In genomic region chr4:128688976-128689375, GRCm38 (mm10) we compare ENCODE assay signal across 9 mouse cellular contexts. TPM values are rescaled to one million over a fixed set of nuclear protein-coding genes. Genes with fewer than 3 reads are reported as not detected.
DNase-seq lines count a peak whose midpoint lies in the region; ATAC-seq lines count a peak whose summit lies in the region.
"Had no signal": no experiment of that assay in that cellular context is flagged by ENCODE, and none has a peak within 500 bp of the region (broad histone marks: within the 10 kb centered on the region; RNA-seq: fewer than 3 reads in every experiment).

No protein-coding gene starts in this region.

- H3K27ac ChIP-seq in embryonic facial prominence, embryonic 12.5 days: 0 out of 2 replicates have a peak overlapping the region, but pooled peaks have one; percentile 23
- peak overlapping the region; percentile 14 for H3K27ac ChIP-seq in midbrain, embryonic 16.5 days (ENCODE audit: low read length)
- no peak overlapping the region for H3K27ac ChIP-seq in heart, embryonic 12.5 days (ENCODE audit: poor library complexity, severe bottlenecking)
- H3K27ac ChIP-seq: heart, embryonic 13.5 days had no signal

- H3K27me3 ChIP-seq in embryonic facial prominence, embryonic 12.5 days: no peaks in the 10 kb centered on the region
- H3K27me3 ChIP-seq in midbrain, embryonic 16.5 days (ENCODE audit: control insufficient read depth, insufficient read depth, low read depth, low read length): no peaks in the 10 kb centered on the region
- H3K27me3 ChIP-seq in heart, embryonic 12.5 days (replicated peaks): 0 out of 2 replicates have a peak, but pooled peaks cover 5% of the 10 kb centered on the region
- H3K27me3 ChIP-seq: heart, embryonic 13.5 days had no signal

- H3K36me3 ChIP-seq in embryonic facial prominence, embryonic 12.5 days: no peaks in the 10 kb centered on the region
- H3K36me3 ChIP-seq in midbrain, embryonic 16.5 days (ENCODE audit: control insufficient read depth, insufficient read depth, low read length): no peaks in the 10 kb centered on the region
- H3K36me3 ChIP-seq in heart, embryonic 12.5 days: no peaks in the 10 kb centered on the region
- H3K36me3 ChIP-seq: heart, embryonic 13.5 days had no signal

- 67% methylated on average over 9 of the region's 9 CpGs for WGBS in embryonic facial prominence, embryonic 12.5 days
- 71% methylated on average over 9 of the region's 9 CpGs for WGBS in midbrain, embryonic 16.5 days
- WGBS in heart, embryonic 12.5 days: 71% methylated on average over 9 of the region's 9 CpGs

- H3K9me3 ChIP-seq in embryonic facial prominence, embryonic 12.5 days: no peaks in the 10 kb centered on the region
- no peaks in the 10 kb centered on the region; the same call in 1 of the 2 replicates for H3K9me3 ChIP-seq in midbrain, embryonic 16.5 days (replicated peaks; ENCODE audit: control insufficient read depth, low read length, poor library complexity, severe bottlenecking)
- H3K9me3 ChIP-seq in heart, embryonic 12.5 days (replicated peaks): peaks cover 6% of the 10 kb centered on the region
- H3K9me3 ChIP-seq: heart, embryonic 13.5 days had no signal

- H3K9ac ChIP-seq in embryonic facial prominence, embryonic 12.5 days: no peak overlapping the region
- H3K9ac ChIP-seq in midbrain, embryonic 16.5 days (ENCODE audit: low read depth, low read length): 0 out of 2 replicates have a peak overlapping the region, but pooled peaks have one; percentile 39
- H3K9ac ChIP-seq in heart, embryonic 12.5 days: no peak overlapping the region
- H3K9ac ChIP-seq: heart, embryonic 13.5 days had no signal

- H3K4me2 ChIP-seq in embryonic facial prominence, embryonic 12.5 days (replicated peaks): peak overlapping the region; percentile 13
- peak overlapping the region; percentile 42 for H3K4me2 ChIP-seq in midbrain, embryonic 16.5 days (ENCODE audit: low read length)
- no peak overlapping the region for H3K4me2 ChIP-seq in heart, embryonic 12.5 days
- H3K4me2 ChIP-seq: heart, embryonic 13.5 days had no signal

- peaks cover 62% of the 10 kb centered on the region for H3K4me1 ChIP-seq in embryonic facial prominence, embryonic 12.5 days
- peaks cover 38% of the 10 kb centered on the region for H3K4me1 ChIP-seq in midbrain, embryonic 16.5 days (ENCODE audit: control insufficient read depth, insufficient read depth, low read length)
- peaks cover 12% of the 10 kb centered on the region; the same call in 1 of the 2 replicates for H3K4me1 ChIP-seq in heart, embryonic 12.5 days (replicated peaks)

- DNase-seq in CD8-positive naive resting alpha-beta T cell, adult 2 months (ENCODE audit: low read depth in 2 of 2, low spot score in 2 of 2): peak; percentile 32 to 33
- peak; percentile 68 to 69 for DNase-seq in layer of hippocampus, adult 18-20 months (ENCODE audit: low spot score in 2 of 2)
- DNase-seq in adrenal gland, adult 18-20 months (ENCODE audit: low spot score in 2 of 2): no peak
- DNase-seq in c-Kit-positive CD71-positive TER-119-positive erythroid progenitor cells, embryonic 14.5 days (ENCODE audit: low spot score): no peak
- DNase-seq in spleen, postnatal 4 days (ENCODE audit: low spot score in 2 of 2): no peak

- no peak for ATAC-seq in embryonic facial prominence, embryonic 12.5 days (ENCODE audit: insufficient number of reproducible peaks, insufficient read depth, low FRiP score, low TSS enrichment)
- peak; percentile 65 for ATAC-seq in midbrain, embryonic 16.5 days
- ATAC-seq in heart, embryonic 12.5 days (ENCODE audit: insufficient number of reproducible peaks, low FRiP score): no peak

- no peak overlapping the region for H3K4me3 ChIP-seq in embryonic facial prominence, embryonic 12.5 days
- peak overlapping the region; percentile 27 for H3K4me3 ChIP-seq in midbrain, embryonic 16.5 days (ENCODE audit: low read depth, low read length)
- H3K4me3 ChIP-seq in heart, embryonic 12.5 days: no peak overlapping the region
- H3K4me3 ChIP-seq: heart, embryonic 13.5 days had no signal

RNA-seq across cellular contexts. Expression of gene Phc2, which starts 34.5 kb away (rescaled TPM):
- 82.4 and 106 TPM in 2 replicates for polyA plus RNA-seq in embryonic facial prominence, embryonic 12.5 days (2016; fragmentation: Nextera tagmentation; extraction: Ambion mirVana)
- 100 to 1,000 TPM in 1 of 2 experiments, 10 to 100 TPM in 1; 99.6 to 102 TPM for total RNA-seq in layer of hippocampus, adult 18-20 months (2021)
- polyA plus RNA-seq in midbrain, embryonic 16.5 days (2015; fragmentation: Nextera tagmentation; extraction: Ambion mirVana): 19.5 and 22.6 TPM in 2 replicates
- 10 to 100 TPM; 69.8 to 88.5 TPM for total RNA-seq in adrenal gland, adult 18-20 months (2021)
- 53.3 and 58.5 TPM in 2 replicates for polyA plus RNA-seq in heart, embryonic 12.5 days (2016; fragmentation: Nextera tagmentation; extraction: Ambion mirVana)

Comparison
In these comparisons a context has a peak if more than half of its experiments do, and no peak if none do; other contexts are left out.
1. DNase-seq: peak in CD8-positive naive resting alpha-beta T cell, adult 2 months (2 of 2) and layer of hippocampus, adult 18-20 months (2 of 2); none in adrenal gland, adult 18-20 months (0 of 2), c-Kit-positive CD71-positive TER-119-positive erythroid progenitor cells, embryonic 14.5 days (single experiment) and spleen, postnatal 4 days (0 of 2).